Comparison of ENCODE assay signal across 34 mouse cellular contexts in genomic region chr1:62155970-62156369, GRCm38 (mm10).
DNase-seq lines count a peak whose midpoint lies in the region; ATAC-seq and TF ChIP-seq lines count a peak whose summit lies in the region.
"Had no signal": no experiment of that assay in that cellular context is flagged by ENCODE, and none has a peak within 500 bp of the region (broad histone marks: within the 10 kb centered on the region; RNA-seq: fewer than 3 reads in every experiment).

No protein-coding gene starts in this region.

- 0 out of 2 replicates have a peak, but pooled peaks cover 4% of the 10 kb centered on the region for H3K4me1 ChIP-seq in hindbrain, embryonic 10.5 days (replicated peaks)
- no peaks in the 10 kb centered on the region for H3K4me1 ChIP-seq in hindbrain, embryonic 12.5 days
- no peaks in the 10 kb centered on the region; the same call in 1 of the 2 replicates for H3K4me1 ChIP-seq in embryonic facial prominence, embryonic 14.5 days (ENCODE audit: control insufficient read depth, insufficient read depth, low read length)
- H3K4me1 ChIP-seq in limb, embryonic 14.5 days (ENCODE audit: control insufficient read depth, insufficient read depth, low read length), result peaks cover 15% of the 10 kb centered on the region
- H3K4me1 ChIP-seq: intestine, embryonic 15.5 days; limb, embryonic 15.5 days; liver, embryonic 13.5 days; stomach, embryonic 15.5 days had no signal

- no peaks in the 10 kb centered on the region for H3K27me3 ChIP-seq in hindbrain, embryonic 10.5 days (ENCODE audit: insufficient read depth, poor library complexity, severe bottlenecking)
- no peaks in the 10 kb centered on the region for H3K27me3 ChIP-seq in hindbrain, embryonic 12.5 days
- no peaks in the 10 kb centered on the region; the same call in 1 of the 2 replicates for H3K27me3 ChIP-seq in embryonic facial prominence, embryonic 14.5 days (replicated peaks; ENCODE audit: control insufficient read depth, insufficient read depth, low read length)
- no peaks in the 10 kb centered on the region for H3K27me3 ChIP-seq in limb, embryonic 14.5 days (ENCODE audit: control insufficient read depth, insufficient read depth, low read length)
- H3K27me3 ChIP-seq: embryonic facial prominence, embryonic 13.5 days; forebrain, embryonic 13.5 days; heart, embryonic 13.5 days; intestine, embryonic 15.5 days; limb, embryonic 15.5 days; liver, embryonic 13.5 days; Patski; stomach, embryonic 15.5 days had no signal

- ATAC-seq in hindbrain, embryonic 12.5 days (ENCODE audit: low FRiP score), result no peak
- no peak for ATAC-seq in embryonic facial prominence, embryonic 14.5 days (ENCODE audit: low read depth)
- ATAC-seq in limb, embryonic 14.5 days (ENCODE audit: low FRiP score, low read depth), result peak; percentile 41; the same call in 1 of the 2 replicates
- ATAC-seq: forebrain, embryonic 13.5 days; hindbrain, postnatal 0 days; intestine, embryonic 15.5 days; Patski had no signal

- WGBS in hindbrain, embryonic 10.5 days, result 62% methylated on average over 1 of the region's 1 CpGs
- 60% methylated on average over 1 of the region's 1 CpGs for WGBS in hindbrain, embryonic 12.5 days
- 26% methylated on average over 1 of the region's 1 CpGs for WGBS in embryonic facial prominence, embryonic 14.5 days
- WGBS in limb, embryonic 14.5 days, result 22% methylated on average over 1 of the region's 1 CpGs

- H3K4me2 ChIP-seq in hindbrain, embryonic 12.5 days (replicated peaks), result no peak overlapping the region
- no peak overlapping the region for H3K4me2 ChIP-seq in embryonic facial prominence, embryonic 14.5 days (ENCODE audit: low read depth, low read length)
- H3K4me2 ChIP-seq in limb, embryonic 14.5 days (replicated peaks; ENCODE audit: low read depth, low read length, severe bottlenecking), result no peak overlapping the region
- H3K4me2 ChIP-seq: embryonic facial prominence, embryonic 13.5 days; forebrain, embryonic 13.5 days; heart, embryonic 13.5 days; intestine, embryonic 15.5 days; limb, embryonic 15.5 days; liver, embryonic 13.5 days; stomach, embryonic 15.5 days had no signal

- no peak overlapping the region for H3K9ac ChIP-seq in hindbrain, embryonic 12.5 days
- no peak overlapping the region for H3K9ac ChIP-seq in embryonic facial prominence, embryonic 14.5 days (ENCODE audit: low read depth, low read length)
- H3K9ac ChIP-seq in limb, embryonic 14.5 days (ENCODE audit: low read depth, low read length, severe bottlenecking), result no peak overlapping the region
- H3K9ac ChIP-seq: embryonic facial prominence, embryonic 13.5 days; forebrain, embryonic 13.5 days; heart, embryonic 13.5 days; intestine, embryonic 15.5 days; limb, embryonic 15.5 days; liver, embryonic 13.5 days; stomach, embryonic 15.5 days had no signal

- no peak overlapping the region for H3K27ac ChIP-seq in hindbrain, embryonic 10.5 days
- H3K27ac ChIP-seq in hindbrain, embryonic 12.5 days, result no peak overlapping the region
- H3K27ac ChIP-seq in embryonic facial prominence, embryonic 14.5 days (replicated peaks; ENCODE audit: low read depth, low read length), result no peak overlapping the region
- H3K27ac ChIP-seq in limb, embryonic 14.5 days (replicated peaks; ENCODE audit: low read depth, low read length), result no peak overlapping the region
- H3K27ac ChIP-seq: embryonic facial prominence, embryonic 13.5 days; forebrain, embryonic 13.5 days; heart, adult 2 months; heart, embryonic 13.5 days; hindbrain, postnatal 0 days; intestine, embryonic 15.5 days; layer of hippocampus, adult 2 months; limb, embryonic 15.5 days; liver, embryonic 13.5 days; macrophage; stomach, embryonic 15.5 days had no signal

- TF ChIP-seq POLR2A in limb, embryonic 14.5 days (IDR thresholded peaks at IDR 0.05; ENCODE audit: borderline replicate concordance, extremely low read depth, insufficient read depth, insufficient read length), result no peak

- peak; percentile 23 to 42 for DNase-seq in cerebellum, postnatal 10 days
- DNase-seq in cerebellum, adult 8-10 months, result no peak
- peak; percentile 29 for DNase-seq in hindbrain, embryonic 10.5 days (ENCODE audit: low spot score)
- DNase-seq in embryonic facial prominence, embryonic 14.5 days (ENCODE audit: low spot score), result peak; percentile 59
- peak; percentile 54 for DNase-seq in limb, embryonic 14.5 days (ENCODE audit: low spot score)
- no peak for DNase-seq in adrenal gland, postnatal 10 days
- DNase-seq in layer of hippocampus, postnatal 14 days (ENCODE audit: low spot score in 2 of 2), result no peak
- DNase-seq: adrenal gland, postnatal 14 days; cerebellum, adult 18-20 months; cerebellum, postnatal 36 days; heart, adult 2 months; heart, postnatal 10 days; kidney, adult 2 months; kidney, postnatal 36 days; layer of hippocampus, postnatal 36 days; liver, embryonic 13.5 days; lung, adult 18-20 months; lung, postnatal 10 days; midbrain, embryonic 14.5 days; retina, postnatal 1 day; right cerebral cortex, postnatal 25 days had no signal

- no peaks in the 10 kb centered on the region for H3K9me3 ChIP-seq in hindbrain, embryonic 10.5 days
- H3K9me3 ChIP-seq in hindbrain, embryonic 12.5 days (replicated peaks), result no peaks in the 10 kb centered on the region
- H3K9me3 ChIP-seq in embryonic facial prominence, embryonic 14.5 days (ENCODE audit: control insufficient read depth, low read length), result no peaks in the 10 kb centered on the region
- H3K9me3 ChIP-seq in limb, embryonic 14.5 days (ENCODE audit: control insufficient read depth, low read length), result no peaks in the 10 kb centered on the region
- H3K9me3 ChIP-seq: embryonic facial prominence, embryonic 13.5 days; forebrain, embryonic 13.5 days; G1E; heart, embryonic 13.5 days; intestine, embryonic 15.5 days; limb, embryonic 15.5 days; liver, embryonic 13.5 days; stomach, embryonic 15.5 days had no signal

- H3K4me3 ChIP-seq in hindbrain, embryonic 10.5 days, result no peak overlapping the region
- no peak overlapping the region for H3K4me3 ChIP-seq in hindbrain, embryonic 12.5 days
- H3K4me3 ChIP-seq in embryonic facial prominence, embryonic 14.5 days (ENCODE audit: low read depth, low read length), result no peak overlapping the region
- no peak overlapping the region for H3K4me3 ChIP-seq in limb, embryonic 14.5 days (replicated peaks; ENCODE audit: low read length)
- H3K4me3 ChIP-seq: embryonic facial prominence, embryonic 13.5 days; erythroblast, embryonic 14.5 days; forebrain, embryonic 13.5 days; heart, adult 2 months; heart, embryonic 13.5 days; intestine, embryonic 15.5 days; layer of hippocampus, adult 2 months; limb, embryonic 15.5 days; liver, embryonic 13.5 days; stomach, embryonic 15.5 days had no signal

- H3K36me3 ChIP-seq in hindbrain, embryonic 10.5 days, result no peaks in the 10 kb centered on the region
- H3K36me3 ChIP-seq in hindbrain, embryonic 12.5 days, result no peaks in the 10 kb centered on the region
- no peaks in the 10 kb centered on the region for H3K36me3 ChIP-seq in embryonic facial prominence, embryonic 14.5 days (ENCODE audit: control insufficient read depth, insufficient read depth, low read length)
- no peaks in the 10 kb centered on the region for H3K36me3 ChIP-seq in limb, embryonic 14.5 days (ENCODE audit: control insufficient read depth, insufficient read depth, low read length)
- H3K36me3 ChIP-seq: embryonic facial prominence, embryonic 13.5 days; G1E; heart, embryonic 13.5 days; intestine, embryonic 15.5 days; limb, embryonic 15.5 days; liver, embryonic 13.5 days; stomach, embryonic 15.5 days had no signal

Comparison
In these comparisons a context has a peak if more than half of its experiments do, and no peak if none do; other contexts are left out.
1. DNase-seq: peak in cerebellum, postnatal 10 days (2 of 2), hindbrain, embryonic 10.5 days (single experiment), embryonic facial prominence, embryonic 14.5 days (single experiment) and limb, embryonic 14.5 days (single experiment); none in cerebellum, adult 8-10 months (single experiment), adrenal gland, postnatal 10 days (single experiment) and layer of hippocampus, postnatal 14 days (0 of 2).